Mouse (Mus musculus): ENCODE measurements around the gene Zxdc.

- TF ChIP-seq CTCF (IDR thresholded peaks at IDR 0.05; ENCODE audit: insufficient read depth, low read depth, low read length) (no peak), POLR2A (IDR thresholded peaks at IDR 0.05; ENCODE audit: insufficient read depth, low read depth, low read length) (no peak)
These were observed 56.7 kb downstream of the Zxdc start for GRCm38 (mm10) chr6:90426003-90426402.

All from olfactory bulb, adult 2 months (tissue).